19 mouse cellular contexts compared by ENCODE assay signal in the genomic region with DNA sequence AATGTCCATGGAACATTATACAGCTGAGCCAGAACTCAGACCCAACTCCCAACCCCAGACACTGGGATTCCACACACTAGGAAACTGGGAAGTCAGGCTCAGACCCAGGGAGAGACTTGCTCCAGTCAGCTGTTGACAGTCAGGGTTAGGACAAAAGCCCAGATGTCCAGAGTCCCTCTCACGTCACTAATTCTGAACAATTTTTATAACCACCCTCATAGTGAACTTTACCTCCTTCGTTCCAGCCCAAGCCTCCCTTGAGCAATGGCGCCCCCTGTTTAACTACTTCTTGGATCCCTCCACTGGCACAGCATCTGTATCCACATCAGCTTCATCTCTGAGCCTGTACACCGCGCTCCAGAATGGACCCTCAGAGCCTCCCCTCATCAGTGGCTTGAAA. TPM values are rescaled to one million over a fixed set of nuclear protein-coding genes. Genes with fewer than 3 reads are reported as not detected.
DNase-seq lines count a peak whose midpoint lies in the region; ATAC-seq and TF ChIP-seq lines count a peak whose summit lies in the region.
"Had no signal": no experiment of that assay in that cellular context is flagged by ENCODE, and none has a peak within 500 bp of the region (broad histone marks: within the 10 kb centered on the region; RNA-seq: fewer than 3 reads in every experiment).

No protein-coding gene starts in this region.

- intact Hi-C loops in heart, adult 2 months (cut with DNase I): loop anchor here (1.0 to 10.0 kb wide), 2 partner anchors 14 to 199 kb away; no protein-coding TSS in a partner anchor

- peak in 1 of 2 experiments; percentile 31 for DNase-seq in heart, adult 2 months
- DNase-seq in lung, postnatal 10 days: peak; percentile 14
- DNase-seq in lung, postnatal 25 days (ENCODE audit: low spot score): no peak
- DNase-seq in stomach, postnatal 0 days (ENCODE audit: low spot score): no peak
- DNase-seq in urinary bladder, adult 18-20 months (ENCODE audit: low spot score in 2 of 2): no peak
- DNase-seq: cerebellum, adult 2 months; thymus, postnatal 25 days had no signal

- TF ChIP-seq POLR2A in heart, adult 2 months (IDR thresholded peaks at IDR 0.05; ENCODE audit: insufficient read depth, low read depth, low read length): 0 out of 2 replicates have a peak, but pooled peaks have one; percentile 31

- H3K4me3 ChIP-seq in heart, adult 2 months: peak overlapping the region; percentile 15; the same call in 1 of the 2 replicates
- H3K4me3 ChIP-seq in heart, embryonic 12.5 days: no peak overlapping the region
- no peak overlapping the region for H3K4me3 ChIP-seq in intestine, embryonic 16.5 days (ENCODE audit: low read length)
- no peak overlapping the region for H3K4me3 ChIP-seq in stomach, postnatal 0 days (ENCODE audit: low read depth, low read length)
- H3K4me3 ChIP-seq: heart, embryonic 15.5 days; hindbrain, embryonic 15.5 days; midbrain, embryonic 15.5 days had no signal

- no peak for TF ChIP-seq EP300 in heart, adult 2 months (IDR thresholded peaks at IDR 0.05; ENCODE audit: insufficient read depth, low read depth, low read length)
- TF ChIP-seq EP300 in stomach, postnatal 0 days (optimal IDR thresholded peaks at IDR 0.05): no peak

- H3K27me3 ChIP-seq in heart, adult 2 months (ENCODE audit: control insufficient read depth, insufficient read depth, low read length): no peaks in the 10 kb centered on the region
- no peaks in the 10 kb centered on the region for H3K27me3 ChIP-seq in heart, embryonic 12.5 days (replicated peaks)
- no peaks in the 10 kb centered on the region for H3K27me3 ChIP-seq in intestine, embryonic 16.5 days (replicated peaks; ENCODE audit: control insufficient read depth, insufficient read depth, low read length)
- H3K27me3 ChIP-seq in stomach, postnatal 0 days (ENCODE audit: control insufficient read depth, insufficient read depth, low read length): no peaks in the 10 kb centered on the region
- H3K27me3 ChIP-seq: heart, embryonic 15.5 days; hindbrain, embryonic 15.5 days; midbrain, embryonic 15.5 days had no signal

- peak overlapping the region; percentile 93 for H3K27ac ChIP-seq in heart, adult 2 months
- H3K27ac ChIP-seq in heart, embryonic 12.5 days (ENCODE audit: poor library complexity, severe bottlenecking): no peak overlapping the region
- H3K27ac ChIP-seq in intestine, embryonic 16.5 days (ENCODE audit: low read length): no peak overlapping the region
- no peak overlapping the region for H3K27ac ChIP-seq in stomach, postnatal 0 days (replicated peaks)
- H3K27ac ChIP-seq: heart, embryonic 15.5 days; hindbrain, embryonic 15.5 days; macrophage; midbrain, embryonic 15.5 days had no signal

- H3K4me1 ChIP-seq in heart, adult 2 months (ENCODE audit: control insufficient read depth, insufficient read depth, low read length): peaks cover 14% of the 10 kb centered on the region
- peaks cover 24% of the 10 kb centered on the region for H3K4me1 ChIP-seq in heart, embryonic 12.5 days (replicated peaks)
- peaks cover 9% of the 10 kb centered on the region for H3K4me1 ChIP-seq in intestine, embryonic 16.5 days (ENCODE audit: control insufficient read depth, insufficient read depth, low read length)
- no peaks in the 10 kb centered on the region for H3K4me1 ChIP-seq in stomach, postnatal 0 days (replicated peaks; ENCODE audit: control insufficient read depth, insufficient read depth)
- H3K4me1 ChIP-seq: hindbrain, embryonic 15.5 days; midbrain, embryonic 15.5 days had no signal

- peak overlapping the region; percentile 13 for H3K9ac ChIP-seq in heart, adult 2 months (ENCODE audit: low read depth, low read length)
- H3K9ac ChIP-seq in heart, embryonic 12.5 days: no peak overlapping the region
- no peak overlapping the region for H3K9ac ChIP-seq in intestine, embryonic 16.5 days (ENCODE audit: low read depth, low read length)
- no peak overlapping the region for H3K9ac ChIP-seq in stomach, postnatal 0 days (ENCODE audit: low read length)
- H3K9ac ChIP-seq: heart, embryonic 15.5 days; hindbrain, embryonic 15.5 days; midbrain, embryonic 15.5 days had no signal

- 54% methylated on average over 5 of the region's 5 CpGs for WGBS in heart, adult 2 months
- 80% methylated on average over 5 of the region's 5 CpGs for WGBS in heart, embryonic 12.5 days
- 79% methylated on average over 5 of the region's 5 CpGs for WGBS in intestine, embryonic 16.5 days
- 80% methylated on average over 5 of the region's 5 CpGs for WGBS in stomach, postnatal 0 days

- H3K36me3 ChIP-seq in heart, adult 2 months (ENCODE audit: control insufficient read depth, insufficient read depth, low read length): peaks cover 3% of the 10 kb centered on the region
- H3K36me3 ChIP-seq in heart, embryonic 12.5 days: no peaks in the 10 kb centered on the region
- H3K36me3 ChIP-seq in intestine, embryonic 16.5 days (ENCODE audit: control insufficient read depth, insufficient read depth, low read length): no peaks in the 10 kb centered on the region
- H3K36me3 ChIP-seq in stomach, postnatal 0 days (ENCODE audit: control insufficient read depth, insufficient read depth, low read length): no peaks in the 10 kb centered on the region
- H3K36me3 ChIP-seq: heart, embryonic 15.5 days; hindbrain, embryonic 15.5 days; midbrain, embryonic 15.5 days had no signal

- H3K9me3 ChIP-seq in heart, embryonic 12.5 days (replicated peaks): no peaks in the 10 kb centered on the region
- no peaks in the 10 kb centered on the region for H3K9me3 ChIP-seq in intestine, embryonic 16.5 days (ENCODE audit: control insufficient read depth, low read length)
- no peaks in the 10 kb centered on the region for H3K9me3 ChIP-seq in stomach, postnatal 0 days (ENCODE audit: control insufficient read depth, low read length)
- H3K9me3 ChIP-seq: heart, embryonic 15.5 days; hindbrain, embryonic 15.5 days; midbrain, embryonic 15.5 days had no signal

- no peaks in the 10 kb centered on the region for H3K79me2 ChIP-seq in heart, adult 2 months (replicated peaks; ENCODE audit: control insufficient read depth, insufficient read depth, low read length)

- H3K4me2 ChIP-seq in heart, embryonic 12.5 days: no peak overlapping the region
- H3K4me2 ChIP-seq in intestine, embryonic 16.5 days (ENCODE audit: low read depth, low read length): no peak overlapping the region
- H3K4me2 ChIP-seq in stomach, postnatal 0 days (replicated peaks; ENCODE audit: low read depth): no peak overlapping the region
- H3K4me2 ChIP-seq: heart, embryonic 15.5 days; hindbrain, embryonic 15.5 days; midbrain, embryonic 15.5 days had no signal

- ATAC-seq in heart, embryonic 12.5 days (ENCODE audit: insufficient number of reproducible peaks, low FRiP score): no peak
- 0 out of 2 replicates have a peak, but pooled peaks have one; percentile 24 for ATAC-seq in intestine, embryonic 16.5 days
- no peak for ATAC-seq in stomach, postnatal 0 days (ENCODE audit: low FRiP score, low TSS enrichment)
- ATAC-seq: midbrain, embryonic 15.5 days had no signal

- peak; percentile 65 for TF ChIP-seq CTCF in heart, adult 2 months (IDR thresholded peaks at IDR 0.05)
- peak; percentile 36 for TF ChIP-seq CTCF in stomach, postnatal 0 days (IDR thresholded peaks at IDR 0.05; ENCODE audit: low read depth)

RNA-seq across cellular contexts. Expression of a gene that starts 4.0 kb away (rescaled TPM):
- 10 to 100 TPM; 21.6 to 33.0 TPM for total RNA-seq in heart, adult 2 months (2021)
- 32.7 and 53.4 TPM in 2 replicates for polyA plus RNA-seq in heart, adult 2 months (2012; rRNA removed)
- 0.09 TPM in 1 of 2 replicates, not detected in the other for polyA plus RNA-seq in heart, embryonic 12.5 days (2016; fragmentation: Nextera tagmentation; extraction: Ambion mirVana)
- polyA plus RNA-seq in intestine, embryonic 16.5 days (2015; fragmentation: Nextera tagmentation; extraction: Ambion mirVana): 0.56 and 0.83 TPM in 2 replicates
- 0.39 and 0.47 TPM in 2 replicates for polyA plus RNA-seq in stomach, postnatal 0 days (2015; fragmentation: Nextera tagmentation; extraction: Ambion mirVana)
- polyA plus RNA-seq: brain, embryonic 14.5 days; C2C12; cerebellum, adult 2 months; cortical plate, adult 2 months; forebrain, embryonic 11.5 days; hindbrain, embryonic 15.5 days; macrophage; midbrain, embryonic 15.5 days; neural tube, embryonic 11.5 days had no signal

RNA-seq across cellular contexts. Expression of a gene that starts 54.0 kb away (rescaled TPM):
- not detected for total RNA-seq in heart, adult 2 months (2021)
- 0.20 and 4.2 TPM in 2 replicates for polyA plus RNA-seq in heart, adult 2 months (2012; rRNA removed)
- 2.2 and 2.6 TPM in 2 replicates for polyA plus RNA-seq in heart, embryonic 12.5 days (2016; fragmentation: Nextera tagmentation; extraction: Ambion mirVana)
- polyA plus RNA-seq in intestine, embryonic 16.5 days (2015; fragmentation: Nextera tagmentation; extraction: Ambion mirVana): 4.4 and 4.5 TPM in 2 replicates
- 202 and 227 TPM in 2 replicates for polyA plus RNA-seq in stomach, postnatal 0 days (2015; fragmentation: Nextera tagmentation; extraction: Ambion mirVana)
- total RNA-seq: layer of hippocampus, adult 18-20 months had no signal
- polyA plus RNA-seq: cortical plate, adult 2 months; macrophage had no signal

Comparison
In these comparisons a context has a peak if more than half of its experiments do, and no peak if none do; other contexts are left out.
1. RNA of a gene that starts 4.0 kb away (polyA plus RNA-seq): 32.7 to 53.4 TPM in heart, adult 2 months; 0.56 to 0.83 TPM in intestine, embryonic 16.5 days, 0.39 to 0.47 TPM in stomach, postnatal 0 days and 0.09 TPM in heart, embryonic 12.5 days; every median in the first group is over 10 times any median in the second.
2. RNA of a gene that starts 54.0 kb away (polyA plus RNA-seq): 202 to 227 TPM in stomach, postnatal 0 days; 4.4 to 4.5 TPM in intestine, embryonic 16.5 days, 0.20 to 4.2 TPM in heart, adult 2 months and 2.2 to 2.6 TPM in heart, embryonic 12.5 days; every median in the first group is over 10 times any median in the second.